Mouse (Mus musculus) midbrain, embryonic 12.5 days (tissue): ENCODE results near the gene Zfp36l2. TPM values are rescaled to one million over a fixed set of nuclear protein-coding genes. Genes with fewer than 3 reads are reported as not detected.

Experiments
- ATAC-seq: fragments of 200-750 bp; cut with Nextera tagmentation; 2 replicates; pipeline ENCODE4 v1.8.0; 2017; ENCODE audit warnings: low read depth, moderate TSS enrichment, moderate library complexity; ENCODE audit not compliant: low FRiP score
- H3K27ac ChIP-seq: fragments of 300-500 bp; sonication (generic); replicated peaks from 2 replicates; pipeline ENCODE4 v1.5.1; 2016; ENCODE audit warnings: mild to moderate bottlenecking
- H3K27me3 ChIP-seq: fragments of 300-500 bp; sonication (generic); 2 replicates; pipeline ENCODE4 v1.6.1; 2016; ENCODE audit warnings: mild to moderate bottlenecking
- H3K36me3 ChIP-seq: fragments of 300-500 bp; sonication (generic); 2 replicates; pipeline ENCODE4 v1.6.1; 2016
- H3K4me1 ChIP-seq: fragments of 300-500 bp; sonication (generic); 2 replicates; pipeline ENCODE4 v1.6.1; 2016
- H3K4me2 ChIP-seq: fragments of 300-500 bp; sonication (generic); replicated peaks from 2 replicates; pipeline ENCODE4 v1.6.1; 2016; ENCODE audit warnings: mild to moderate bottlenecking, moderate library complexity
- H3K4me3 ChIP-seq: fragments of 300-500 bp; sonication (generic); 2 replicates; pipeline ENCODE4 v1.5.1; 2016; ENCODE audit warnings: mild to moderate bottlenecking
- H3K9ac ChIP-seq: fragments of 300-500 bp; sonication (generic); replicated peaks from 2 replicates; pipeline ENCODE4 v1.6.1; 2016; ENCODE audit warnings: mild to moderate bottlenecking, moderate library complexity
- H3K9me3 ChIP-seq: fragments of 300-500 bp; sonication (generic); 2 replicates; pipeline ENCODE4 v1.6.1; 2016; ENCODE audit warnings: mild to moderate bottlenecking
- WGBS: fragments of 180-500 bp; shearing (Covaris S2); methylation state at CpG from one replicate; pipeline ENCODE4 v1.1.7; 2016; 5-methylcytosine and 5-hydroxymethylcytosine counted together
- polyA plus RNA-seq: library from polyadenylated mRNA; unstranded; fragments of >200 nt; fragmentation: Nextera tagmentation; extraction: Ambion mirVana; gene quantifications from 2 replicates; pipeline ENCODE4 v1.2.1, GENCODE M21; 2016

Zfp36l2 gene
- polyA plus RNA-seq, 1 experiment from 2014 or later, result 13.6 TPM

- Histone ChIP-seq H3K4me2 (no peak overlapping the region), H3K9me3 (no peaks in the 10 kb centered on the region), H3K36me3 (peaks cover 13% of the 10 kb centered on the region), H3K27ac (no peak overlapping the region), H3K4me1 (no peaks in the 10 kb centered on the region), H3K9ac (no peak overlapping the region), H3K27me3 (no peaks in the 10 kb centered on the region), H3K4me3 (no peak overlapping the region)
- no peak for ATAC-seq
- WGBS, result 88% methylated on average over 6 of the region's 6 CpGs
Observed at GRCm38 (mm10) chr17:84215264-84215960, 27.7 kb upstream of the Zfp36l2 start.

- Histone ChIP-seq H3K27me3 (no peaks in the 10 kb centered on the region), H3K4me2 (no peak overlapping the region), H3K9ac (no peak overlapping the region), H3K9me3 (no peaks in the 10 kb centered on the region), H3K36me3 (peaks cover 5% of the 10 kb centered on the region; the same call in 1 of the 2 replicates), H3K4me3 (no peak overlapping the region), H3K4me1 (no peaks in the 10 kb centered on the region), H3K27ac (no peak overlapping the region)
- ATAC-seq, result no peak
- 90% methylated on average over 3 of the region's 3 CpGs for WGBS
Observed at GRCm38 (mm10) chr17:84213464-84213863, 25.7 kb upstream of the Zfp36l2 start.

- no peak for ATAC-seq
- H3K9ac ChIP-seq, result no peak overlapping the region
- peaks cover 6% of the 10 kb centered on the region; the same call in 1 of the 2 replicates for H3K4me1 ChIP-seq
- H3K27ac ChIP-seq, result no peak overlapping the region
- WGBS, result 93% methylated on average over 3 of the region's 3 CpGs
- no peak overlapping the region for H3K4me2 ChIP-seq
- H3K36me3 ChIP-seq, result peaks cover 15% of the 10 kb centered on the region; the same call in 1 of the 2 replicates
- no peaks in the 10 kb centered on the region for H3K9me3 ChIP-seq
- H3K4me3 ChIP-seq, result no peak overlapping the region
- no peaks in the 10 kb centered on the region for H3K27me3 ChIP-seq
Observed at GRCm38 (mm10) chr17:84207611-84208010, 19.9 kb upstream of the Zfp36l2 start.

- H3K4me2 ChIP-seq, result no peak overlapping the region
- WGBS, result 89% methylated on average over 3 of the region's 3 CpGs
- H3K9ac ChIP-seq, result no peak overlapping the region
- ATAC-seq, result no peak
- peaks cover 6% of the 10 kb centered on the region; the same call in 1 of the 2 replicates for H3K4me1 ChIP-seq
- 0 out of 2 replicates have a peak, but pooled peaks cover 10% of the 10 kb centered on the region for H3K36me3 ChIP-seq
- H3K9me3 ChIP-seq, result no peaks in the 10 kb centered on the region
- H3K27ac ChIP-seq, result no peak overlapping the region
- no peaks in the 10 kb centered on the region for H3K27me3 ChIP-seq
- H3K4me3 ChIP-seq, result no peak overlapping the region
Observed at GRCm38 (mm10) chr17:84206239-84206638, 18.5 kb upstream of the Zfp36l2 start.

GRCm38 (mm10) chr17:84204962-84205361 is 17.2 kb upstream of the Zfp36l2 start:
- no peak for ATAC-seq
- H3K4me2 ChIP-seq, result no peak overlapping the region
- WGBS, result 85% methylated on average over 5 of the region's 5 CpGs
- H3K9ac ChIP-seq, result no peak overlapping the region
- no peak overlapping the region for H3K27ac ChIP-seq
- no peak overlapping the region for H3K4me3 ChIP-seq
- H3K36me3 ChIP-seq, result 0 out of 2 replicates have a peak, but pooled peaks cover 10% of the 10 kb centered on the region
- H3K4me1 ChIP-seq, result peaks cover 6% of the 10 kb centered on the region; the same call in 1 of the 2 replicates
- H3K9me3 ChIP-seq, result no peaks in the 10 kb centered on the region
- H3K27me3 ChIP-seq, result no peaks in the 10 kb centered on the region

- H3K27me3 ChIP-seq, result no peaks in the 10 kb centered on the region
- no peak overlapping the region for H3K4me3 ChIP-seq
- no peak overlapping the region for H3K9ac ChIP-seq
- no peak for ATAC-seq
- 0 out of 2 replicates have a peak overlapping the region, but pooled peaks have one; percentile 1 for H3K27ac ChIP-seq
- H3K9me3 ChIP-seq, result no peaks in the 10 kb centered on the region
- H3K4me2 ChIP-seq, result no peak overlapping the region
- 0 out of 2 replicates have a peak, but pooled peaks cover 10% of the 10 kb centered on the region for H3K36me3 ChIP-seq
- WGBS, result 67% methylated on average over 7 of the region's 7 CpGs
- peaks cover 6% of the 10 kb centered on the region; the same call in 1 of the 2 replicates for H3K4me1 ChIP-seq
Observed at GRCm38 (mm10) chr17:84203340-84203739, 15.6 kb upstream of the Zfp36l2 start.

GRCm38 (mm10) chr17:84201183-84201582 is 13.4 kb upstream of the Zfp36l2 start:
- Histone ChIP-seq H3K4me1 (peaks cover 6% of the 10 kb centered on the region; the same call in 1 of the 2 replicates), H3K4me2 (no peak overlapping the region), H3K9me3 (no peaks in the 10 kb centered on the region), H3K27ac (no peak overlapping the region), H3K4me3 (no peak overlapping the region), H3K9ac (no peak overlapping the region), H3K36me3 (0 out of 2 replicates have a peak, but pooled peaks cover 8% of the 10 kb centered on the region), H3K27me3 (no peaks in the 10 kb centered on the region)
- WGBS, result 94% methylated on average over 5 of the region's 5 CpGs
- ATAC-seq, result no peak

GRCm38 (mm10) chr17:84197912-84198344 is 10.2 kb upstream of the Zfp36l2 start:
- no peak for ATAC-seq

GRCm38 (mm10) chr17:84196329-84196728 is 8.6 kb upstream of the Zfp36l2 start:
- no peak overlapping the region for H3K4me3 ChIP-seq
- H3K36me3 ChIP-seq, result 0 out of 2 replicates have a peak, but pooled peaks cover 9% of the 10 kb centered on the region
- H3K9me3 ChIP-seq, result no peaks in the 10 kb centered on the region
- H3K4me1 ChIP-seq, result no peaks in the 10 kb centered on the region
- H3K9ac ChIP-seq, result no peak overlapping the region
- H3K27ac ChIP-seq, result no peak overlapping the region
- H3K4me2 ChIP-seq, result no peak overlapping the region
- ATAC-seq, result no peak
- H3K27me3 ChIP-seq, result no peaks in the 10 kb centered on the region

More at GRCm38 (mm10) chr17:84197912-84198344, 10.2 kb upstream of the Zfp36l2 start:
- Histone ChIP-seq H3K36me3 (0 out of 2 replicates have a peak, but pooled peaks cover 3% of the 10 kb centered on the region), H3K4me3 (no peak overlapping the region), H3K9me3 (no peaks in the 10 kb centered on the region), H3K27ac (no peak overlapping the region), H3K4me1 (no peaks in the 10 kb centered on the region), H3K4me2 (no peak overlapping the region), H3K9ac (no peak overlapping the region), H3K27me3 (no peaks in the 10 kb centered on the region)
- WGBS, result 44% methylated on average over 4 of the region's 4 CpGs

- no peak overlapping the region for H3K4me2 ChIP-seq
- H3K27ac ChIP-seq, result no peak overlapping the region
- 0 out of 2 replicates have a peak, but pooled peaks cover 9% of the 10 kb centered on the region for H3K36me3 ChIP-seq
- WGBS, result 87% methylated on average over 3 of the region's 3 CpGs
- H3K9ac ChIP-seq, result no peak overlapping the region
- H3K4me1 ChIP-seq, result no peaks in the 10 kb centered on the region
- no peaks in the 10 kb centered on the region for H3K27me3 ChIP-seq
- ATAC-seq, result no peak
- no peaks in the 10 kb centered on the region for H3K9me3 ChIP-seq
- H3K4me3 ChIP-seq, result no peak overlapping the region
Observed at GRCm38 (mm10) chr17:84195835-84196234, 8.1 kb upstream of the Zfp36l2 start.

GRCm38 (mm10) chr17:84195003-84195395 is 7.3 kb upstream of the Zfp36l2 start:
- Histone ChIP-seq H3K27me3 (peaks cover 7% of the 10 kb centered on the region; the same call in 1 of the 2 replicates), H3K4me3 (no peak overlapping the region), H3K36me3 (0 out of 2 replicates have a peak, but pooled peaks cover 9% of the 10 kb centered on the region), H3K9me3 (no peaks in the 10 kb centered on the region), H3K9ac (no peak overlapping the region), H3K4me1 (0 out of 2 replicates have a peak, but pooled peaks cover 2% of the 10 kb centered on the region), H3K27ac (no peak overlapping the region), H3K4me2 (no peak overlapping the region)
- no peak for ATAC-seq
- 72% methylated on average over 4 of the region's 4 CpGs for WGBS

GRCm38 (mm10) chr17:84194282-84195002 is 6.7 kb upstream of the Zfp36l2 start:
- 0 out of 2 replicates have a peak, but pooled peaks cover 9% of the 10 kb centered on the region for H3K36me3 ChIP-seq
- 85% methylated on average over 4 of the region's 4 CpGs for WGBS
- ATAC-seq, result no peak
- no peak overlapping the region for H3K27ac ChIP-seq
- no peak overlapping the region for H3K4me3 ChIP-seq
- H3K9me3 ChIP-seq, result no peaks in the 10 kb centered on the region
- no peak overlapping the region for H3K4me2 ChIP-seq
- no peak overlapping the region for H3K9ac ChIP-seq
- 0 out of 2 replicates have a peak, but pooled peaks cover 2% of the 10 kb centered on the region for H3K4me1 ChIP-seq
- H3K27me3 ChIP-seq, result peaks cover 12% of the 10 kb centered on the region; the same call in 1 of the 2 replicates
